Mouse (Mus musculus) macrophage (primary cell): ENCODE measurements at regions not wholly inside any gene's neighbourhood (a gene's known extent, or its start where the extent isn't known, plus 50 kb on each side); places are given as distances from the start of the nearest gene placed in this dataset.

Source experiments
- H3K27ac ChIP-seq: fragments of 350-480 bp; formaldehyde crosslinking; 2 replicates; pipeline ENCODE4 v1.9.0; 2021
- H3K36me3 ChIP-seq: fragments of 350-480 bp; formaldehyde crosslinking; 2 replicates; pipeline ENCODE4 v1.9.0; 2021; ENCODE audit errors: inconsistent target
- H3K4me3 ChIP-seq: fragments of 350-480 bp; formaldehyde crosslinking; 2 replicates; pipeline ENCODE4 v1.9.0; 2021; ENCODE audit errors: inconsistent target
- H3K79me2 ChIP-seq: fragments of 350-480 bp; formaldehyde crosslinking; 2 replicates; pipeline ENCODE4 v1.9.0; 2021; ENCODE audit errors: inconsistent target
- WGBS: methylation state at CpG from one replicate; pipeline ENCODE4 v1.1.7; 2026; ENCODE audit warnings: inconsistent platforms; ENCODE audit not compliant: missing documents; 5-methylcytosine and 5-hydroxymethylcytosine counted together

GRCm38 (mm10) chr13:99090361-99090760, 94.3 kb upstream of the Zfp366 start:
- Histone ChIP-seq H3K36me3 (no peaks in the 10 kb centered on the region), H3K79me2 (no peaks in the 10 kb centered on the region), H3K27ac (no peak overlapping the region), H3K4me3 (no peak overlapping the region)
- 94% methylated on average over 3 of the region's 3 CpGs for WGBS

DNA sequence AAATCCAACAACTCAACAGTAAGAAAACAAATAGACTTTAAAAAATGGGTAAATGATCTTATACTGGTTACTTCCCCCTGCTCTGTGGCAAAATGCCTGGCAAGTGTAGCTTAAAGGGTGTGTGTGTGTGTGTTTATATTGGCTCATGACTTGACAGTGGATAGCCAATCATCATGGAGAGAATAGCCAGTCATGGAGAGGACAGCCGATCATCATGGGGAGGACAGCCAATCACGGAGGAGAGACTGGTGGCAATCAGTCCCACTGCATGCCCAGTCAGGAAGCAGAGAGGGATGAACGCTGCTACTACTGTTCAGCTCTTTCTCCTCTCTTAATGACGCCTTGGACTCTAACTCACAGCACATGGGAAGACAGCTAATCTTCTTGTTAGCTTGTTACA, 96.3 kb upstream of the Zfp366 start:
- 96% methylated on average over 4 of the region's 4 CpGs for WGBS
- no peak overlapping the region for H3K27ac ChIP-seq

GRCm38 (mm10) chr13:99079331-99079761, 95.0 kb upstream of the 1700024P04Rik start:
- Histone ChIP-seq H3K4me3 (no peak overlapping the region), H3K79me2 (no peaks in the 10 kb centered on the region), H3K27ac (no peak overlapping the region), H3K36me3 (no peaks in the 10 kb centered on the region)
- 95% methylated on average over 8 of the region's 8 CpGs for WGBS

More for the DNA sequence above, 96.3 kb upstream of the Zfp366 start:
- H3K36me3 ChIP-seq: no peaks in the 10 kb centered on the region
- no peaks in the 10 kb centered on the region for H3K79me2 ChIP-seq
- no peak overlapping the region for H3K4me3 ChIP-seq

DNA sequence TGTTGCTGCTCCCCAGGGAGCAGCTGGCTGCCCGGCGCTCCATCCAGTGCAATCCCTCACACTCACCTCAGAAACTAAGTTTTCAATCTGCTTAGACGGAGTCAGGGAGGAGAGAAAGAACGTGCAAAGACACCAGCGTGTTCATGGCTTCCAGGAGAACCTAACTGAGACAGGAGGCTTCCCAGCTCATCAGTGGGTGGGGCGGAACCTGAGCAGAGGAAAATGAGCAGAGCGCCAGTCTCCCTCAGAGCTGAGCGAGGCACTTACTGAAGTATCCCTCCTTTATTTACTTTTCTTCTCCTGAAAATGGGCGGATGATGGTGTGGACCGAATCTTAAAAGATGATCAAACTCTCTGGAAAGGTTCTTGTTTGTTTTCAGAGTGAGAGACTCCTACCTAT, 94.3 kb upstream of the 1700024P04Rik start:
- Histone ChIP-seq H3K79me2 (no peaks in the 10 kb centered on the region), H3K36me3 (no peaks in the 10 kb centered on the region), H3K4me3 (no peak overlapping the region), H3K27ac (no peak overlapping the region)
- WGBS: 95% methylated on average over 10 of the region's 10 CpGs

DNA sequence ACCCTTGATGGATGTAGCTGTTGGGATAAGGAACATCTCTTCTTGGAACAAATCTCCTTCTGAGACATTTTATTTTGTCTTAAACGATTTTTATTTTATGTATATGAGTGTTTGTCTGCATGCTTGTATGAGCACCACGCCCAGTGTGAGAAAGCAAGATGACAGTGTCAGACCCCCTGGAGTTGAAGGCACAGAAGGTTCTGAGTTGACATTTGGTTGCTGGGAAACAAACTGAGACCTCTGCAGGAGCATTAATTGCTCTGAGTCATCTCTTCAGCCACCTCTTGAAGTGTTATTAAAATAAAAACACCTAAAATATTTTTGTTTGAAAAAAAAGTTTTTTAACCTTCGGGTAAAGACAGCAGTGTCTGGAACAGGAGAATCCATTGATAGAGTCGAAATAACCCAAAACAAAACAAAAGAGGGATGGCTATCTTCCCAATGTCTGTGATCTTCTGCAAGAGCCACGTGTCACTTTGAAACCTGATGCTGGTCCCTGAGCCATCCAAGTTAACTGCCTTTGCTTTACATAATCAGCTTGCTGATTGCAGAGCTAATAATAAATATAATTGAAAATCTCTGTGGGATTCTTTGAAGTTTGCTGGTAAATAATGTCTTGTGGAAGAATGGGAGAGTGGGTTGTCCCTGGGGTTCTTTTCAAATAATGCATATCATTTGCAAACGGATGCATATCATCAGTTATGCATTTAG, 92.8 kb upstream of the 1700024P04Rik start:
- H3K36me3 ChIP-seq: no peaks in the 10 kb centered on the region
- H3K27ac ChIP-seq: no peak overlapping the region
- no peaks in the 10 kb centered on the region for H3K79me2 ChIP-seq
- no peak overlapping the region for H3K4me3 ChIP-seq
- 71% methylated on average over 6 of the region's 6 CpGs for WGBS

GRCm38 (mm10) chr13:99075467-99075866, 91.1 kb upstream of the 1700024P04Rik start:
- Histone ChIP-seq H3K36me3 (no peaks in the 10 kb centered on the region), H3K27ac (no peak overlapping the region)
- 16% methylated on average over 4 of the region's 4 CpGs for WGBS

DNA sequence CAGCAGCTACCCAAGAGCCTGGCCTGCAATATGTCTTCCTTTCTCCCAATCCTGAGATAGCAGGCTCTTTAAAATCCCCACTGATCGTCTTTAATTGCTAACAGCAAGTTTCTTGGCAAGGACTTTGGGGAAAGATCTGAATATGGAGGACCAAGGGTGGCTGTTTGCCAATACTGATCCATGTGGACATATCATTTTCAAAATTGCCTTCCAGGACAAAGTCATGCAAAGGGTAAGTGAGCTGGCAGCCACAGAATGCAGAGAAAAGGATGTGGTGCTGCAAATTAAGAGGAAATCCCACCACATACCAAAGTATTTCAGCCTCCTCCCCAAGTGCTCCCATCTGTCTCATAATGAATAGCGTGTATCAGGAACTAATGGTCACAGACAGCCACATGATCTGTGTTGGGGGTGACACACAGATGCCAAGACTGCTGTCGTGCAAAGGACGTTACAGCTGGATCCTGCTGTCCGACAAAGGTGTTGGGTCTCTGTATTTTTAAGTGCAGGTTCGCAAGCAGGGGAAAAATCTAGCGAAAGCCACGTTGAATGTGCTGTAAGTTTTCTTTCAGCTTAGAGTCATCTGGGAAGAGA, 87.6 kb upstream of the 1700024P04Rik start:
- Histone ChIP-seq H3K36me3 (no peaks in the 10 kb centered on the region), H3K27ac (no peak overlapping the region), H3K4me3 (no peak overlapping the region), H3K79me2 (no peaks in the 10 kb centered on the region)
- 84% methylated on average over 8 of the region's 8 CpGs for WGBS

More at GRCm38 (mm10) chr13:99075467-99075866, 91.1 kb upstream of the 1700024P04Rik start:
- H3K79me2 ChIP-seq: no peaks in the 10 kb centered on the region
- H3K4me3 ChIP-seq: no peak overlapping the region

DNA sequence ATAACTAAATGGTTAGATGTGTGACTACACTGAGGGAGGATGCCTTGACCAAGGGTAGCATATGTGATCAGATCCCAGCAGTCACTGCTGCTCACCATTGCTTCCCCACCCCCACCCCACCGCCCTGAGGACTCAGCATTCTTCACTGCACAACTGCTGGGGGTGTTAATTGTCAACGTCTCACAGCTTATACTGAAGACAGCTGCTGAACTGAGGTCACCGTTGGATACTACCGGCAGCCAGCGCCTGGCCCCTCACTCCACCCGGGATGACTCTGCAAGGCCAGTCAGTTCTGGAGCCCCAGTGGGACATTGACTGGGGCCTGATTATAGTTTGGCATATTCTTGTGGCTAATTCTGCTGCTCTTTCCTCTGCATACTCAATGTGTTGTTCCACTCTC, 87.0 kb upstream of the 1700024P04Rik start:
- H3K4me3 ChIP-seq: no peak overlapping the region
- H3K79me2 ChIP-seq: no peaks in the 10 kb centered on the region
- 69% methylated on average over 6 of the region's 6 CpGs for WGBS
- no peak overlapping the region for H3K27ac ChIP-seq
- H3K36me3 ChIP-seq: no peaks in the 10 kb centered on the region

DNA sequence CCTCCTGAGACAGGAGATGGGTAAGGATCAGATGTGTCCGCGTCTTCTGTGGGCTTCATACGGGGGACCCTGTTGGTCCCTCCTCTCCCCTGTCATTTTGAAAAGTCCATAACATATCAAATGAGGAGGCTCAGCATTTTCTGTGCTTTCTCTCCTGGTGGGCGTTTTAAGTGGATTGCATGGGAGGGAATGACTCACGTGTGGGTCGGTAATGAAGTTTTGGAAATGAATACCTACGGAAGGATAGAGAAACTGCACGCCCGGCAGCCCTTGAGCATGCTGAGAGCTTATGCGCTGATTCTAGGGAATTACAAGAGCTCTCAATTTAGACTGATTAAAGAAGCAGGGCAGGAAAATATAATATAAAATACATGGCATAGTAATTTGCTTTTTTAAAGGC, 85.4 kb upstream of the 1700024P04Rik start:
- H3K27ac ChIP-seq: no peak overlapping the region
- no peak overlapping the region for H3K4me3 ChIP-seq
- no peaks in the 10 kb centered on the region for H3K36me3 ChIP-seq
- H3K79me2 ChIP-seq: no peaks in the 10 kb centered on the region
- 94% methylated on average over 9 of the region's 10 CpGs for WGBS

DNA sequence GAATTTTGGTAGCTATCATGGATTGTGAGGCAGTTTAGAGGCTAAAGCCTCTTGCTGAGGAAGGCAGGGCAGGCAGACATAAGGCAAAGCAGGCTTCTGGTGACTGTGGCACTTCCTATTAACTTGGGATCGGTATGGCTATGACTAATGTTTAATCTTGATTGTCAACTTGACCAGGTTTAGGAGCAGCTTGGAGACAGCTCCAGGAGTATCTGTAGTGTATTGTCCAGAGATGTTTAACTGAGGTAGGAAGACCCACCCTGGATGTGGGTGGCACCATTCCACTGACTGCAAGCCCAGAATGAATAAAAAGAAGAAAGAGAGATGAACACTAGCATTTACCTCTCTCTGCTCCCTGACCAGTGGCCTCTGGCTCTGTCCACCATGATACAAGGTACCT, 83.1 kb upstream of the 1700024P04Rik start:
- Histone ChIP-seq H3K4me3 (no peak overlapping the region), H3K36me3 (no peaks in the 10 kb centered on the region), H3K27ac (no peak overlapping the region), H3K79me2 (no peaks in the 10 kb centered on the region)
- WGBS: 100% methylated on average over 1 of the region's 1 CpGs

GRCm38 (mm10) chr13:99063431-99063830, 79.1 kb upstream of the 1700024P04Rik start:
- no peak overlapping the region for H3K4me3 ChIP-seq
- no peaks in the 10 kb centered on the region for H3K79me2 ChIP-seq
- H3K36me3 ChIP-seq: no peaks in the 10 kb centered on the region
- WGBS: 92% methylated on average over 4 of the region's 4 CpGs
- H3K27ac ChIP-seq: no peak overlapping the region

DNA sequence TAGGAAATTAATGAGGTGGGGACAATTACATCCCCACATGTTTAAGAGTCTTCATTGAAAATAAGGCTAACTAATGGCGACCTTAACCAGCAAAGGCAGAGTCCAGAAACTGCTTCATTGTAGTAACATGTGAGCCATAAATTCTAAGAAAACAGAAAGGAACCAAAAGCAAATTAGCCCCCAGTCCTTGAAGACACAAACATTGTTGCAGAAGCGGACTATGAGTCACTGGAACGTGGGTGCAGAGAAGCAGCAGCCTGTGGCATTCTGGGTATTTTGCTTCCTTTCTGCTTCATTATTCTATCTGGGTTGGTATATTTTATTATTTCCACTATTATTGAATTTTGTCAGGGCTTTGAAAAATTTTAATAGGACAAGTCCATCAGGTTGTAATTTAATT, 78.6 kb upstream of the 1700024P04Rik start:
- no peaks in the 10 kb centered on the region for H3K79me2 ChIP-seq
- no peak overlapping the region for H3K4me3 ChIP-seq
- WGBS: 61% methylated on average over 3 of the region's 3 CpGs
- no peak overlapping the region for H3K27ac ChIP-seq
- H3K36me3 ChIP-seq: no peaks in the 10 kb centered on the region

GRCm38 (mm10) chr13:99058131-99058970, 74.0 kb upstream of the 1700024P04Rik start:
- no peaks in the 10 kb centered on the region for H3K79me2 ChIP-seq
- no peaks in the 10 kb centered on the region for H3K36me3 ChIP-seq
- H3K27ac ChIP-seq: no peak overlapping the region
- H3K4me3 ChIP-seq: no peak overlapping the region
- WGBS: 87% methylated on average over 13 of the region's 13 CpGs

DNA sequence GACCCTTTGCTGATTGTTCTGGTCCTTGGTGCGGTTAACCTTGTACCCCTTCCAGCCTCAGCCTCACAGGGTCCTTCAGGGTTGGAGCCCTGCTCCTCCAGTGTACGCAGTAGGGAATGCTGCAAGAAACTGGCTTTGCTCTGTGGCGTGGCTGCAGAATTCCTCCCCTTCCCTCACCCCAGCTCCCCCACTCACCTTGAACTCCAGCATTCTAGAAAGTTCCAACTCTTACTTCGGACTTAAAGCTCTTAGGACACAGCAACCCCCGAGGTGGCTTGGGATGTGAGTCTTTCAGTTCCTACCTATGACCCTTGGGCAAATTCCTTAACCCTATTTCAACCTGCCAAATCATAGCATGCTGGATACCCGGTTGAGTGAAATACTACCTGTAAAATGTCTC, 73.3 kb upstream of the 1700024P04Rik start:
- no peaks in the 10 kb centered on the region for H3K79me2 ChIP-seq
- WGBS: 95% methylated on average over 6 of the region's 6 CpGs

DNA sequence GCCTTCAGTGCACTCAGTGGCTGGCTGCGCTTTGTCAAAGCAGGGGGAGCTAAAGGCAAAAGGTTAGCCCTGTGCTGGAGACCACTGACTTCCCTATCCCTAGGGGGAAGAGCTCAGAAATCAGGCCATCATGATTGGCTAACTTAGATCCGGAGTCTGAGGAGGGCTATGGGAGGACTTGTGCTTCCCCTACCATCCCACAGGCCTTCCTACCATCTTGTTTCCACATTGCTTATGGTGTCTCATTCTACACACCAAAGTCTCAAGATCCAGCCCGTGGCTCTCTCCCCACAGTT, 72.9 kb upstream of the 1700024P04Rik start:
- H3K4me3 ChIP-seq: no peak overlapping the region
- 81% methylated on average over 3 of the region's 3 CpGs for WGBS
- H3K79me2 ChIP-seq: no peaks in the 10 kb centered on the region
- no peak overlapping the region for H3K27ac ChIP-seq
- H3K36me3 ChIP-seq: no peaks in the 10 kb centered on the region

More for the DNA sequence above, 73.3 kb upstream of the 1700024P04Rik start:
- Histone ChIP-seq H3K27ac (no peak overlapping the region), H3K4me3 (no peak overlapping the region), H3K36me3 (no peaks in the 10 kb centered on the region)
